Mouse (Mus musculus) forebrain, embryonic 14.5 days (tissue): Measurements from ENCODE around the gene Hapln2. TPM values are rescaled to one million over a fixed set of nuclear protein-coding genes. Genes with fewer than 3 reads are reported as not detected.

ENCODE experiments used
- ATAC-seq: fragments of 200-750 bp; cut with Nextera tagmentation; 2 replicates; pipeline ENCODE4 v1.8.0; 2017; ENCODE audit warnings: mild to moderate bottlenecking, moderate library complexity
- DNase-seq: peaks from one replicate; pipeline ENCODE4 v3.0.0-alpha.2; 2015; ENCODE audit warnings: low spot score
- H3K27ac ChIP-seq: fragments of 300-500 bp; sonication (generic); 2 replicates; pipeline ENCODE4 v1.5.1; 2014; ENCODE audit warnings: low read depth, mild to moderate bottlenecking, control low read depth, low read length, moderate library complexity
- H3K27me3 ChIP-seq: fragments of 300-500 bp; sonication (generic); replicated peaks from 2 replicates; pipeline ENCODE4 v1.6.1; 2014; ENCODE audit warnings: low read length, control low read depth, mixed read lengths; ENCODE audit not compliant: control insufficient read depth, insufficient read depth
- H3K36me3 ChIP-seq: fragments of 300-500 bp; sonication (generic); 2 replicates; pipeline ENCODE4 v1.6.1; 2014; ENCODE audit warnings: low read length, control low read depth; ENCODE audit not compliant: control insufficient read depth, insufficient read depth
- H3K4me1 ChIP-seq: fragments of 300-500 bp; sonication (generic); 2 replicates; pipeline ENCODE4 v1.6.1; 2014; ENCODE audit warnings: antibody characterized with exemption, low read length, control low read depth; ENCODE audit not compliant: control insufficient read depth, insufficient read depth
- H3K4me2 ChIP-seq: fragments of 300-500 bp; sonication (generic); 2 replicates; pipeline ENCODE4 v1.6.1; 2014; ENCODE audit warnings: mild to moderate bottlenecking, control low read depth, low read length
- H3K4me3 ChIP-seq: fragments of 300-500 bp; sonication (generic); 2 replicates; pipeline ENCODE4 v1.5.1; 2014; ENCODE audit warnings: low read depth, low read length, control low read depth
- H3K9ac ChIP-seq: fragments of 300-500 bp; sonication (generic); 2 replicates; pipeline ENCODE4 v1.6.1; 2014; ENCODE audit warnings: mild to moderate bottlenecking, low read length, control low read depth, moderate library complexity
- H3K9me3 ChIP-seq: fragments of 300-500 bp; sonication (generic); replicated peaks from 2 replicates; pipeline ENCODE4 v1.6.1; 2016; ENCODE audit warnings: low read length, control low read depth, mixed read lengths; ENCODE audit not compliant: control insufficient read depth
- WGBS: fragments of 180-500 bp; shearing (Covaris S2); extraction: QIAGEN DNeasy Blood & Tissue Kit; methylation state at CpG from one replicate; pipeline ENCODE4 v1.1.7; 2014; 5-methylcytosine and 5-hydroxymethylcytosine counted together
- polyA plus RNA-seq: library from polyadenylated mRNA; unstranded; fragments of >200 nt; fragmentation: Nextera tagmentation; extraction: Ambion mirVana; gene quantifications from 2 replicates; pipeline ENCODE4 v1.2.1, GENCODE M21; 2014

The Hapln2 gene
- polyA plus RNA-seq, 1 experiment from 2014 or later, result not detected

DNA sequence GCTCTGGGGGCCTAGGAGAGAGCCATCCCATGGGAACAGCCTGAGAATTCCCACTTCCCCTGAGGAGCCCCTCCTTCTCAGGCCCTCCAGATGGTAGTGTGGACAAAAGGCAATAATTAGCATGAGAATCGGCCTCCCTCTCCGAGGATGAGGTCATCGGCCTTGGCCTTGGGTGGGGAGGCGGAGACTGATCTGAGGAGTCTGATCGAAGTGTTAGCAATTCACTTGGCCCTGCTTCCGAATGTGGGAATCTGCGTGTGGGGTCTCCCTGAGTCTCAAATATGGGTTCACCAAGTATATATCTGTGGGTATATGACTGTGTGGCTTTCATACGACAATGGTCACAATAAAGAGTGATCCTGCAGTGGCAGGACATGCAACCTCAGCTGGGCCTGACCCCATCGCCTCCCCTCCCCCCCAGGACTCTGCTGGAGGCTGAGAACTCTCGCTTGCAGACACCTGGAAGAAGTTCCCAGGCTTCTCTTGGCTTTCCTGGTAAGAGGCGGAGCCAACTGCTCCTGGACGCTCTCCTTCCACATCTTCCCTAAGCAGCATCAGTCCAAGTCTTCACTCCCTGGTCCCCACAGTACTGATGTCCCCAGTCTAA, 52.9 kb downstream of the Hapln2 start:
- peak; percentile 82 for ATAC-seq

DNA sequence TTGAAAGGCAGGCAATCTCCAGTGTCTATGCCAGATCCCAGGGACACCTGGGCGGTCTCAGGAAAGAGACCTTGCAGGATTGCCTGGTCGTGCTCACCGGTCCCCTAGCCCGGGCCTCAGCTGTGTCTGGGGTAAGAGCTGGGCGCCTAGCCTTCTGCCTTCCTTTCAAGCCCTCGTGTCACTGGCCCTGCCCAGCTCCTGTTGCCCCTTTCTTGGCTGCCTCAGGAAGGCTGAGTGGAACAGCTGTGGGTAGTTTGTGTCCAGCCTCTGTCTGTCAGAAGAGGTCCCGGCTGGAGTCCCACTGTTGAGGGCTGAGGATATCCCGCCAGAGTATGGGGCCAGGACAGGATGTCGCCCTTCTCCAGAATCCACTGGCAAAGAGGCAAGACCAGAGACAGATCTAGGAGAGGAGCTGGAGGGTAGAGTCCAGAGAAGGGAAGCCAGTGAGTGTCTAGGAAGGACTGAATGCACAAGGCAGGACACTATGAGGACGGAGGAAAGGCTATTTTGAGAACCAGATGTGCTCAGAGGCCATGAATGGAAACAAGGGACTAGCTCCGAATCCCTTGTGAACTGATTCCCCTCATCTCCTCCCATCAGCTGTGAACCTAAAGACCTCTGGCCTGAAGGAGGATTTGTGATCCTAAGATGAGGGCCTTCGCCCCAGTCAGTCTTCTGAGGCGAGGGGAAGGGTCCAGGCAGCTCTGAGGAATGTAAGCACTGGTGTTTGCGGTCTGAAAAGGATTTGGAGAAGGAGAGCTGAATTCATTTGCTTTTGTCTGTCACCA, 53.6 kb downstream of the Hapln2 start:
- Histone ChIP-seq H3K27ac (peak overlapping the region; percentile 94), H3K4me3 (peak overlapping the region; percentile 67), H3K36me3 (peaks cover 32% of the 10 kb centered on the region), H3K4me2 (peak overlapping the region; percentile 94), H3K27me3 (no peaks in the 10 kb centered on the region), H3K9me3 (no peaks in the 10 kb centered on the region), H3K4me1 (peaks cover 31% of the 10 kb centered on the region), H3K9ac (peak overlapping the region; percentile 84)
- DNase-seq, result no peak
- ATAC-seq, result no peak
- WGBS, result 3% methylated on average over 14 of the region's 14 CpGs

More for the DNA sequence above, 52.9 kb downstream of the Hapln2 start:
- peaks cover 37% of the 10 kb centered on the region for H3K36me3 ChIP-seq
- no peaks in the 10 kb centered on the region for H3K9me3 ChIP-seq
- H3K27ac ChIP-seq, result peak overlapping the region; percentile 94
- peak; percentile 95 for DNase-seq
- no peaks in the 10 kb centered on the region for H3K27me3 ChIP-seq
- peaks cover 31% of the 10 kb centered on the region for H3K4me1 ChIP-seq
- 2% methylated on average over 12 of the region's 12 CpGs for WGBS
- peak overlapping the region; percentile 84 for H3K9ac ChIP-seq
- peak overlapping the region; percentile 67 for H3K4me3 ChIP-seq
- peak overlapping the region; percentile 94 for H3K4me2 ChIP-seq

- WGBS, result 7% methylated on average over 5 of the region's 5 CpGs
- H3K9me3 ChIP-seq, result no peaks in the 10 kb centered on the region
- H3K4me2 ChIP-seq, result peak overlapping the region; percentile 94
- H3K9ac ChIP-seq, result peak overlapping the region; percentile 84
- H3K4me1 ChIP-seq, result peaks cover 31% of the 10 kb centered on the region
- H3K27ac ChIP-seq, result peak overlapping the region; percentile 94
- no peaks in the 10 kb centered on the region for H3K27me3 ChIP-seq
- H3K4me3 ChIP-seq, result peak overlapping the region; percentile 67
- ATAC-seq, result no peak
- no peak for DNase-seq
- peaks cover 23% of the 10 kb centered on the region for H3K36me3 ChIP-seq
These were observed 54.6 kb downstream of the Hapln2 start for GRCm38 (mm10) chr3:87972776-87973175.

- no peak for ATAC-seq
- H3K9ac ChIP-seq, result peak overlapping the region; percentile 84
- H3K36me3 ChIP-seq, result peaks cover 20% of the 10 kb centered on the region
- peak overlapping the region; percentile 94 for H3K27ac ChIP-seq
- H3K4me1 ChIP-seq, result peaks cover 31% of the 10 kb centered on the region
- no peaks in the 10 kb centered on the region for H3K27me3 ChIP-seq
- no peaks in the 10 kb centered on the region for H3K9me3 ChIP-seq
- DNase-seq, result no peak
- 2% methylated on average over 8 of the region's 8 CpGs for WGBS
- H3K4me2 ChIP-seq, result peak overlapping the region; percentile 94
- H3K4me3 ChIP-seq, result peak overlapping the region; percentile 67
These were observed 55.1 kb downstream of the Hapln2 start for GRCm38 (mm10) chr3:87972203-87972664.

Other genes with a start within 250 kb of the Hapln2 start
- gene Ntrk1, start 232.4 kb downstream of the Hapln2 start, polyA plus RNA-seq, result 0.74 and 0.94 TPM in 2 replicates
- 0.62 and 0.66 TPM in 2 replicates for gene Insrr, start 230.6 kb downstream of the Hapln2 start, polyA plus RNA-seq
- gene Pear1, start 203.3 kb downstream of the Hapln2 start, polyA plus RNA-seq, result 5.2 and 6.0 TPM in 2 replicates
- not detected in 2 replicates for gene Sh2d2a, start 180.8 kb downstream of the Hapln2 start, polyA plus RNA-seq
- gene Prcc, start 142.0 kb downstream of the Hapln2 start, polyA plus RNA-seq, result 16.1 and 18.5 TPM in 2 replicates
- gene Hdgf, start 121.3 kb downstream of the Hapln2 start, polyA plus RNA-seq, result 99.1 and 137 TPM in 2 replicates
- gene Mrpl24, start 108.1 kb downstream of the Hapln2 start, polyA plus RNA-seq, result 69.5 and 71.2 TPM in 2 replicates
- gene Isg20l2, start 97.3 kb downstream of the Hapln2 start, polyA plus RNA-seq, result 17.9 and 20.0 TPM in 2 replicates
- gene Rrnad1, start 96.9 kb downstream of the Hapln2 start, polyA plus RNA-seq, result 15.6 and 20.2 TPM in 2 replicates
- gene Crabp2, start 78.9 kb downstream of the Hapln2 start, polyA plus RNA-seq, result 32.8 and 35.9 TPM in 2 replicates
- gene Nes, start 56.5 kb downstream of the Hapln2 start, polyA plus RNA-seq, result 23.1 and 27.8 TPM in 2 replicates
- gene Bcan, start 27.4 kb downstream of the Hapln2 start, polyA plus RNA-seq, result 13.5 and 21.9 TPM in 2 replicates
- 22.9 and 25.2 TPM in 2 replicates for gene Gpatch4, start 15.5 kb upstream of the Hapln2 start, polyA plus RNA-seq
- gene Naxe, start 30.9 kb upstream of the Hapln2 start, polyA plus RNA-seq, result 171 and 192 TPM in 2 replicates
- gene Ttc24, start 50.7 kb upstream of the Hapln2 start, polyA plus RNA-seq, result not detected in 2 replicates
- gene Iqgap3, start 54.4 kb upstream of the Hapln2 start, polyA plus RNA-seq, result 7.6 and 8.1 TPM in 2 replicates
- gene Mef2d, start 114.8 kb upstream of the Hapln2 start, polyA plus RNA-seq, result 17.3 and 20.4 TPM in 2 replicates
- gene Rhbg, start 227.1 kb upstream of the Hapln2 start, polyA plus RNA-seq, result 0.25 TPM in 1 of 2 replicates, not detected in the other